Mouse (Mus musculus): ENCODE results near the gene Pde4d. TPM values are rescaled to one million over a fixed set of nuclear protein-coding genes. Genes with fewer than 3 reads are reported as not detected.

Pde4d gene
- total RNA-seq (2017) = 6.3 and 8.3 TPM in 2 replicates

GRCm38 (mm10) chr13:108449116-108450097 is at the start of gene Pde4d:
Pde4d (plus strand) TSS chr13:108449948.
- no peak for ATAC-seq (ENCODE audit: extremely low read depth, insufficient number of reproducible peaks, low FRiP score, poor library complexity, severe bottlenecking)

- no peak for ATAC-seq (ENCODE audit: extremely low read depth, insufficient number of reproducible peaks, low FRiP score, poor library complexity, severe bottlenecking)
These were observed 46.6 kb upstream of the Pde4d start for GRCm38 (mm10) chr13:108403197-108403596.

DNA sequence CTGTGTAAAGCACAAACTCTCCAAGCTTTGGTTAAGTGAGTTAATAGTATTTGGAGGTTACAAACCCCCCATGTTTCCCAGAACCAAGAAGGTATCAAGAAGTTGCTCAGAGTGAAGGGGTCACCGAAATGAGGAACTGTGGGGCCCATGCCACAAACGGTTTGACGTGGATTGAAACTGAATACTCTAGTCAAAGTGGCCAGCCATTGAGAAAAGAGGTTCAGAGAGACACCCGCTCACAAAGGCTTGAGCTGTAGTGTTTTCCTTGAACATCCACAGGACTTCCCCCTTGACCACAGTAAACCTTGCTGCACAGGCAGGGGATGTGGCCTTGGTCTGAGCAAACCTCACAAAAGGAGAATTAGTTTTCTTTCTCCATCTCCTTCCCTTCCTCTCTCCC is 45.4 kb upstream of the Pde4d start:
- no peak for ATAC-seq (ENCODE audit: extremely low read depth, insufficient number of reproducible peaks, low FRiP score, poor library complexity, severe bottlenecking)

DNA sequence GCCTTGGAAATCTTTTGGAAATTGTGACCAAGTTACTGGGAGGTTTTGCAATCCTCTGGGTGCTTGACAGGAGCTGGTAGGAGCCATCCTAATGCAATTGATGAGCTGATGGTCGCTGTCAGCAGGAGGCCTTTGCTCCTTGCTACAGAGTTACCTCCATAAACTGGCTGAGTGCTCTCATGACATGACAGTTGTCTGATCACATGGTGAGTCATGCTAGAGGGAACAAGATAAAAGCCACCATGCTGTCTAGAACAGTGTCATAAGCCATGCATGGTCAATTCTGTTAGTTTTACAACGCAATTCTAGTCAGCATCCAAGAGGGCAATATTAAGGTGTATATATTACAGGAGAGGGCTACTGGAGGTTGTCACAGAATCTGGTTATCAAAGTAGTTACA is 34.3 kb upstream of the Pde4d start:
- ATAC-seq (ENCODE audit: extremely low read depth, insufficient number of reproducible peaks, low FRiP score, poor library complexity, severe bottlenecking) = no peak

DNA sequence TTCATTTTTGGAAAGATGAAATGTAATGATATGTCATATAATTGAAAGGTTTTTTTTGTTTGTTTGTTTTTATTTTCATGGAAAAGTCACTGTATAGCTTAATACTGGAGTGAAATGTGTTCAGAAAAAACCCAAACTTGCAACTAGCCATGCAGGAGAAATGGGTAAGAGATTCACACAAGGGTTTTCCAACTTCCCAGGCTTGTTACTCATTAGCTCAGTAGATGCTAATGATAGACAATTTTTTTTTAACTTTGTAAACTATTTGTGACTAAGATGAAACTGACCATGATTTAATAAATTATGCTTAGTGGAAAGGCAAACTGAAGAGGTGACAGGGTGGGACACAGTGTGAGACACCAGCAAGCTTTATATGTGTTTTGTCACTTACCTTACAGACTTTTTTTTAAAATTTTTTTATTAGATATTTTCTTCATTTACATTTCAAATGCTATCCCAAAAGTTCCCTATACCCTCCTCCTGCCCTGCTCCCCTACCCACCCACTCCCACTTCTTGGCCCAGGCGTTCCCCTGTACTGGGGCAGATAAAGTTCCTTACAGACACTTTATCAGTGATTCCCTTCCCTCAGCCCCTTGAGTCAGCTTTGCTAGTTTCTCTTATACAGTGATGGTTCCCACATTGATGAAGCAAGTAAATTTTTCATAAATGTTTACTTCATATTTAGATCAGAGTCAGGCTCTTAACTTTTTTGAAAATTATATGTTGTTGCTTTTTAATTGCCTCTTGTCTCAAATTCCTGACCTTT is 30.8 kb upstream of the Pde4d start:
- ATAC-seq (ENCODE audit: extremely low read depth, insufficient number of reproducible peaks, low FRiP score, poor library complexity, severe bottlenecking) = no peak

DNA sequence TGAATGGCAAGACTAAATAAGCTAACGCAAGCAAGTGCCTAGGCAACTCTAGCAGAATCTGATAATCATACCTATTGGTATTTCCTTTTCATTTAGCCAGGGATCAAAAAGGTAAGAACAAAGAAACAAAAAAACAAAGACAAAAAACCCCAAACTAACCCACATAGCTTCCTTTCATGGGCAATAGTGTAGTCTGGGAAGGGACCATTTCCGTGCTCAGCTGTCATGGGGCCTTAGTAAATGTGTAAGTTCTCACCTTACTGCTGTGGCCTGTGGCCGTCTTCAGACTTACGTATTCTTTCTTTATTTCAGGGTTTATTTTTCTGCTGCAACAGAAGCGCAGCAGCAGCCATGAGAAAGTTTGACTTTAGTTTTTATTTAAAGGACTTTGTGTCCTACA is 23.4 kb upstream of the Pde4d start:
- no peak for ATAC-seq (ENCODE audit: extremely low read depth, insufficient number of reproducible peaks, low FRiP score, poor library complexity, severe bottlenecking)

DNA sequence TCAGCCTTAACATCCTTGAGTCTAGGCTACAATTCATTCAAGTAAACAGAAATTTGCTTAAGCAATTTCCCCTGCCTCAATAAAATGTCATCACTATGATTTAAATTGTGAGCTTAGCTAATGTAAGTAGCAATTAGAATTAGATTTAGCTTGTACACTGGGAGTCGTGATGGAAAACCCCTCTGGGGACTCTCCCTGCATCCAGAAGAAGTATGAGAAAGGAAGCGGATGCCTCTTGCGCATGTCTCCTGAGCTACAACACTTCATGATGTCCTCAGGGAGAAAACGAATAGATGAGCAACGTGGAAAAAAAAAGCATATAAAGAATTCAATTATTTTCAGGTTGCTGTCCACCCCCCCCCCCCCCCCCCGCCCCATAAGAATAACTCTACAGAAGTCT is 20.9 kb upstream of the Pde4d start:
- no peak for ATAC-seq (ENCODE audit: extremely low read depth, insufficient number of reproducible peaks, low FRiP score, poor library complexity, severe bottlenecking)

GRCm38 (mm10) chr13:108429623-108430022 is 20.1 kb upstream of the Pde4d start:
- ATAC-seq (ENCODE audit: extremely low read depth, insufficient number of reproducible peaks, low FRiP score, poor library complexity, severe bottlenecking) = no peak

DNA sequence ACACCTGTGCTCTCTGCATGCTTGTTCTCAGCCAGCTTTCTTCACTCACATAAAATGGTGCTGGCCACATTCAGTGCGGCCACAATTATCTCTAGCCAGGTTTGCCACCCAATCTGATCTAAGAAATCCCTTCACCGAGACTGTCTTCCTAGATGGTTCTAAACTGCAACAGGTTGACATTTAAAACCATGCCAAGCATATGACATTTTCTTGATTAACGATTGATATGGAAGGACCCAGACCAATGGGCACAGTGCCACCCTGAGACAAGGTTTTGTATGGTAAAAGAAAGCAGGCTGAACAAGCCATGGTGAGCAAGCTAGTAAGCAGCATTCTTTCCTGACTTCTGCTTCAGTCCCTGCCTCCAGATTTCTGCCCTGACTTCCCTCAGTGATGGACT is 18.0 kb upstream of the Pde4d start:
- no peak for ATAC-seq (ENCODE audit: extremely low read depth, insufficient number of reproducible peaks, low FRiP score, poor library complexity, severe bottlenecking)

- ATAC-seq (ENCODE audit: extremely low read depth, insufficient number of reproducible peaks, low FRiP score, poor library complexity, severe bottlenecking) = no peak
These were observed 14.1 kb upstream of the Pde4d start for GRCm38 (mm10) chr13:108435687-108436086.

GRCm38 (mm10) chr13:108437424-108437823 is 12.3 kb upstream of the Pde4d start:
- no peak for ATAC-seq (ENCODE audit: extremely low read depth, insufficient number of reproducible peaks, low FRiP score, poor library complexity, severe bottlenecking)

DNA sequence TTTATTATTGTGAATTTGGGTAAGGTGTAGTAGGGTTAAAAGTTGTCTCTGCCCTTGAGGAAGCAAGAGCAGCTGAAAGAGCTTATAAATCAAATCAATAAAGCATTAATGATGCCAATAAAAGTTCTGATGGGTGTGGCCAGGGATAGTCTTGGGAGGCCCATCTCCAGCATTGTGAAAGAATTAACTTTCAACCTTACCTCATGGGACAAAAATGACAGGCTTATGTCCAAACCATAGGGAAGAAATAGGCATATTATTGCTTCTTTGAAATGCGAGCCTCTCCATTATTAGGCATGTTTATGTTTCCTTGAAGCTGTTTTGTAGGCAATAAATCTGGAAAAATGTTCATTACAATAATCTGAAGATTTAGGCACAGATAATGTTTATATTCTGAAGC is 10.7 kb upstream of the Pde4d start:
- no peak for ATAC-seq (ENCODE audit: extremely low read depth, insufficient number of reproducible peaks, low FRiP score, poor library complexity, severe bottlenecking)

DNA sequence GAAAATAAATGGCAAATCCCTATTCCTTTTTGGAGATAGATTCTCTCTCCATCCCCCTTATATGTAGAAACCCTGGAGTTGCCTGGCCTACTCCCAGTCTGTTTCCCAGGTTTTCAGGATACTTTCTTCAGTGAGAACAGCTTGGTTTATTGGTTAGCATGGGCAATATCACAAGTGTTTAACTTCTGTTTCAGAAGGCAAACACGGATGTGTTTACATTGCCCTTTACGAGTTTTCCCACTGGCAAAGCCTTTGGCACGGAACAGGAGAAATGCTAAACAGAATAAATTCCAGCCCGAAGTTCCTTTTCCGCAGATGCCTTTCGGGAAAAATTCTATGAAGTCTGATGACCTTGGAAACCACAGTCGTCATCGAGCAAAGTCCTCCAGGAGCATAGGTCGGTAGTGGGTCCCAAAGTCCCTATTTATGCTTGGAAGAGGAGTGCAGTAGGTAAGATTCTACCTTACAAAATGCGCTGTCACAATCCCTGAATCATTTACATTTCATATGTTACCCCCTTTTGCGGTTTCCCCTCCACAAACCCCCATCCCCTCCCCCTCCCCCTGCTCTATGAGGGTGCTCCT is 1.3 kb upstream of the Pde4d start:
- no peak for ATAC-seq (ENCODE audit: extremely low read depth, insufficient number of reproducible peaks, low FRiP score, poor library complexity, severe bottlenecking)

DNA sequence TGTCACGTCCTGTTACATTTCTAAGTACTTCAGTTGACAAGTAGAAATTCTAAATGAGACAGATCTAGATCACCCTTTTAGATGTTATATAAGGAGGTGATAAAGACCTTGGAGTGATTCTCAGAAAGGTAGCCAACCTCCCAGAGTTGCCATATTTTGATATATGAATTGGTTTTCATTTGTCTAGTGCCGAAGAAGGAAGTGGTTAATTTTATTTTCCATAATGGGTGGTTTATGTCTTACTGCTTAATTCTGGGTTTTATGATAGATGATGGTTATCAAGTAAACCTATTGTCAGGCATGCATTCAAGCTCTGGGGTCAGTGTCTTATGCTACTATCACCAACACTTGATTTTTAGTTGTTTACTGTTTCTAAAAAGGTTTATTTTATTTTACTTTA is 1.4 kb downstream of the Pde4d start:
- no peak for ATAC-seq (ENCODE audit: extremely low read depth, insufficient number of reproducible peaks, low FRiP score, poor library complexity, severe bottlenecking)

GRCm38 (mm10) chr13:108453064-108453919 is 3.5 kb downstream of the Pde4d start:
- no peak for ATAC-seq (ENCODE audit: extremely low read depth, insufficient number of reproducible peaks, low FRiP score, poor library complexity, severe bottlenecking)

DNA sequence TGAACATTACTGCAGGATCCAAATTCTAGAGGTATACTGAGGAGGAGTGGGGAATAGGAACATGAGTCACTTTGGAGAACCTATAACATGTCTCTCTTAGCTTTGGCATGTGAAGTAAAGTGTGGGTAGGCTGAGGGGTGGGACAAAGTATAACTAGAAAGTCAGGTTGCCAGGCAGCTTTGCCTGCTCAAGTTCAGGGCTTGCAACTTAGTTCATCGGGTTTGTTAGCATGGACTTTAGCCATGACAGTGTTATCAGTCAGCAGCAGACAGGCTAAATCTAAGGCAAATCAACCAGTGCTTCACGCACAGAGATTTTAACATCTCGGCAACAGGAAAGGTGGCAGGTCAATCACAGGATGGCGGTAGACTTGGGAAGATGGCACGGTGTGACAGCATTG is 12.8 kb downstream of the Pde4d start:
- ATAC-seq (ENCODE audit: extremely low read depth, insufficient number of reproducible peaks, low FRiP score, poor library complexity, severe bottlenecking) = no peak

- no peak for ATAC-seq (ENCODE audit: extremely low read depth, insufficient number of reproducible peaks, low FRiP score, poor library complexity, severe bottlenecking)
These were observed 16.0 kb downstream of the Pde4d start for GRCm38 (mm10) chr13:108465755-108466154.

DNA sequence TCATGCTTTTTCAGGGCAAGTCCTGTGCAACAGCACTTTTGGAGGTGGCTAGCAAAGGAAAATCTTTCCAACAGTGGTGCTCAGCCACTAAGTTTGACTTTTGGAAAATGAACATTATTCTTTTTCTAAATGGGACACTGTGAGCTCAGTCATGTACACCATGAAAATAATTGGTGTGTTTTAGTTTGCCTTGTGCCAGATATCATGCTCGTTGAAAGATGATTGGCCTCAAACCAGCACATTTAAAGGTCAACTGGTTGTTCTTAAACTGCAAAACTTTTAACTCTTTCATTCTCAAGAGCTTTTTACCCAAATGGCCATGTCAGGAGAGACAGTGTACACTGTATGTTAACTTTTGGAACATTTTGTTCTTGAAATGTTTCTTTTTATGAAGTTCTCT is 17.3 kb downstream of the Pde4d start:
- no peak for ATAC-seq (ENCODE audit: extremely low read depth, insufficient number of reproducible peaks, low FRiP score, poor library complexity, severe bottlenecking)

GRCm38 (mm10) chr13:108480451-108480850 is 30.7 kb downstream of the Pde4d start:
- ATAC-seq (ENCODE audit: extremely low read depth, insufficient number of reproducible peaks, low FRiP score, poor library complexity, severe bottlenecking) = no peak
